Mouse (Mus musculus) olfactory bulb, adult 2 months (tissue): ENCODE data around the gene Polr1b. TPM values are rescaled to one million over a fixed set of nuclear protein-coding genes. Genes with fewer than 3 reads are reported as not detected.
A peak's percentile ranks its signal among the peaks of the same experiment; 100 is the strongest.

Source experiments
- H3K27ac ChIP-seq: fragments of 200-500 bp; 2 replicates; pipeline ENCODE4 v1.5.1; 2012; ENCODE audit warnings: low read depth, low read length; ENCODE audit not compliant: insufficient read depth
- H3K4me1 ChIP-seq: fragments of 200-500 bp; 2 replicates; pipeline ENCODE4 v1.6.1; 2012; ENCODE audit warnings: low read length; ENCODE audit not compliant: control insufficient read depth, insufficient read depth
- H3K4me3 ChIP-seq: fragments of 200-500 bp; 2 replicates; pipeline ENCODE4 v1.5.1; 2012; ENCODE audit warnings: mild to moderate bottlenecking, low read depth, low read length, moderate library complexity; ENCODE audit not compliant: insufficient read depth
- CTCF ChIP-seq: fragments of 200-500 bp; IDR thresholded peaks from 2 replicates; pipeline ENCODE4 v1.5.1; 2012; ENCODE audit warnings: low read depth, mild to moderate bottlenecking, low read length, moderate library complexity; ENCODE audit not compliant: insufficient read depth
- POLR2A ChIP-seq: fragments of 200-500 bp; IDR thresholded peaks from 2 replicates; pipeline ENCODE4 v1.6.1; 2012; ENCODE audit warnings: mild to moderate bottlenecking, low read depth, low read length, moderate library complexity; ENCODE audit not compliant: insufficient read depth
- WGBS: fragments of 180-500 bp; shearing (Covaris S2); methylation state at CpG from one replicate; pipeline ENCODE4 v1.1.7; 2018; 5-methylcytosine and 5-hydroxymethylcytosine counted together
- polyA plus RNA-seq: library from polyadenylated mRNA; stranded (reverse); fragments of >200 nt; gene quantifications from 2 replicates; pipeline ENCODE4 v1.2.4, GENCODE M21; 2012; ENCODE audit warnings: low replicate concordance; ENCODE audit not compliant: missing spikeins, insufficient read depth, insufficient read length

The Polr1b gene
- polyA plus RNA-seq, 1 experiment, result not detected

GRCm38 (mm10) chr2:129173386-129173785 is 72.6 kb downstream of the Polr1b start:
- peaks cover 2% of the 10 kb centered on the region; the same call in 1 of the 2 replicates for H3K4me1 ChIP-seq
- WGBS, result 58% methylated on average over 10 of the region's 10 CpGs
- H3K4me3 ChIP-seq, result no peak overlapping the region
- H3K27ac ChIP-seq, result no peak overlapping the region
- TF ChIP-seq POLR2A (no peak), CTCF (no peak)

DNA sequence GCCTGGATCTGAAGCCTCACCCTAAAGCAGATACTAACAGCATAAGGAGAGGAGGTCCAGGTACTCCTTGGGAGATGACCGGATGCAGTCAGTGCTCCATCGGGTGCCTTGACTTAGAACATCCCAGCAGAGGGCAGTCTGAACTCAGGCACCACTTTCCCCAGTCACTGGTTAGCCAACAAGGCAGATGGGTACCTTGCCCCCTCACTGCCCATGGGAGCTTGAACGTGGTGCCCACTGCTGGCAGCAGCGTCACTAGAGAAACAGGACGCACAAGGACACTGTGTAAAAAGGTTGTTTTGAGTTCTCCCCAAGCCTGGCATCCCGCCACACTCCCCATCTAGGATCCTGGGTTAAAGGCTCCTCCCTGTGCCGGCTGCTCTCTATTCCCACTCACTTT is 73.7 kb downstream of the Polr1b start:
- peaks cover 2% of the 10 kb centered on the region; the same call in 1 of the 2 replicates for H3K4me1 ChIP-seq
- H3K4me3 ChIP-seq, result no peak overlapping the region
- WGBS, result 24% methylated on average over 7 of the region's 7 CpGs
- TF ChIP-seq CTCF (peak; percentile 50; the same call in 1 of the 2 replicates), POLR2A (no peak)
- no peak overlapping the region for H3K27ac ChIP-seq

DNA sequence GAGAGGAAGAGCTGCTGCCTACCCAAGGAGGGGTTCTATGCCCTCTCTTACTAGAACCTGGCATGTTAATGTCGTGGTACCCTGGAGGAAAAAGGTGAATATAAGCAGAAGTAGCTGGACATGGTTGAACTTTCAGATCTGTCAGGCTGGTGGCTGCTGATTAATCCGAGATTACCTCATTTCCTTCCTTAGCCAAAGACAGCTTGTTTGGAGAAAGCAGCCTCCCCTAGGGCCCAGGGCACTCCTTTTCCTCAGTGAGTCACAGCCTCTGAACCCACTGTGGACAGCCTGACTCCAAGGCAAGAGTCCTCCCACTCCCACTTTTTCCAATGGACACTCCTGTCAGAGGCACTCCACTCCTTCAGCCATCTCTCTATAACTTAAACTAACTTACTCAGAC is 74.8 kb downstream of the Polr1b start:
- WGBS, result 71% methylated on average over 2 of the region's 2 CpGs
- Histone ChIP-seq H3K4me3 (no peak overlapping the region), H3K4me1 (peaks cover 2% of the 10 kb centered on the region; the same call in 1 of the 2 replicates)

More for the DNA sequence above, 74.8 kb downstream of the Polr1b start:
- no peak for TF ChIP-seq CTCF
- TF ChIP-seq POLR2A, result no peak
- no peak overlapping the region for H3K27ac ChIP-seq

Other genes with a start within 250 kb of the Polr1b start
- gene Fbln7, start 238.0 kb upstream of the Polr1b start, polyA plus RNA-seq, result not detected in 2 replicates
- gene Zc3h8, start 156.9 kb upstream of the Polr1b start, polyA plus RNA-seq, result not detected in 2 replicates
- gene Zc3h6, start 133.6 kb upstream of the Polr1b start, polyA plus RNA-seq, result not detected in 2 replicates
- gene Gm10762, start 133.3 kb upstream of the Polr1b start, polyA plus RNA-seq, result not detected in 2 replicates
- not detected in 2 replicates for gene Vinac1, start 52.8 kb upstream of the Polr1b start, polyA plus RNA-seq
- not detected in 2 replicates for gene Ttl, start 35.1 kb upstream of the Polr1b start, polyA plus RNA-seq
- not detected in 2 replicates for gene Chchd5, start 28.7 kb downstream of the Polr1b start, polyA plus RNA-seq
- 298 TPM in 1 of 2 replicates, not detected in the other for gene Slc20a1, start 97.8 kb downstream of the Polr1b start, polyA plus RNA-seq
- not detected in 2 replicates for gene Ckap2l, start 196.2 kb downstream of the Polr1b start, polyA plus RNA-seq
- gene Il1a, start 209.0 kb downstream of the Polr1b start, polyA plus RNA-seq, result not detected in 2 replicates